Mouse (Mus musculus) layer of hippocampus, adult 2 months (tissue): ENCODE measurements at regions not wholly inside any gene's neighbourhood (a gene's known extent, or its start where the extent isn't known, plus 50 kb on each side); places are given as distances from the start of the nearest gene placed in this dataset.

ENCODE experiments used
- DNase-seq, 2 experiments: peaks; one replicate each; pipeline ENCODE4 v3.0.0; 2022; ENCODE audit warnings: low spot score in 2 of 2
- H3K27ac ChIP-seq: fragments of 200-600 bp; 2 replicates; pipeline ENCODE4 v1.8.1; 2022
- H3K4me3 ChIP-seq: fragments of 200-600 bp; 2 replicates; pipeline ENCODE4 v1.8.1; 2022; ENCODE audit warnings: mild to moderate bottlenecking
- CTCF ChIP-seq: fragments of 200-600 bp; conservative IDR thresholded peaks from 2 replicates; pipeline ENCODE4 v1.8.1; 2022; ENCODE audit warnings: antibody characterized with exemption, mild to moderate bottlenecking, moderate library complexity

GRCm38 (mm10) chr19:14957154-14957553, 359.3 kb upstream of the Tle4 start:
- no peak for DNase-seq
- Histone ChIP-seq H3K27ac (no peak overlapping the region), H3K4me3 (no peak overlapping the region)
- no peak for TF ChIP-seq CTCF

GRCm38 (mm10) chr19:14956392-14956791, 358.5 kb upstream of the Tle4 start:
- no peak overlapping the region for H3K27ac ChIP-seq
- no peak for DNase-seq
- TF ChIP-seq CTCF = no peak
- H3K4me3 ChIP-seq = no peak overlapping the region

GRCm38 (mm10) chr19:14955969-14956368, 358.1 kb upstream of the Tle4 start:
- DNase-seq = no peak
- Histone ChIP-seq H3K27ac (no peak overlapping the region), H3K4me3 (no peak overlapping the region)
- no peak for TF ChIP-seq CTCF

GRCm38 (mm10) chr19:14940207-14940952, 342.5 kb upstream of the Tle4 start:
- H3K27ac ChIP-seq = no peak overlapping the region
- H3K4me3 ChIP-seq = no peak overlapping the region
- DNase-seq = no peak
- no peak for TF ChIP-seq CTCF

GRCm38 (mm10) chr19:14922238-14922637, 324.4 kb upstream of the Tle4 start:
- TF ChIP-seq CTCF = no peak
- H3K4me3 ChIP-seq = no peak overlapping the region
- DNase-seq = no peak

GRCm38 (mm10) chr19:14911056-14911850, 313.4 kb upstream of the Tle4 start:
- no peak for TF ChIP-seq CTCF
- H3K27ac ChIP-seq = peak overlapping the region; percentile 59
- peak in 1 of 2 experiments; percentile 10 for DNase-seq
- no peak overlapping the region for H3K4me3 ChIP-seq

More at GRCm38 (mm10) chr19:14922238-14922637, 324.4 kb upstream of the Tle4 start:
- H3K27ac ChIP-seq = no peak overlapping the region

GRCm38 (mm10) chr19:14894875-14895274, 297.0 kb upstream of the Tle4 start:
- Histone ChIP-seq H3K27ac (no peak overlapping the region), H3K4me3 (no peak overlapping the region)
- TF ChIP-seq CTCF = no peak
- DNase-seq = no peak

- Histone ChIP-seq H3K27ac (no peak overlapping the region), H3K4me3 (no peak overlapping the region)
- peak in 1 of 2 experiments; percentile 14 for DNase-seq
- no peak for TF ChIP-seq CTCF
Measured at GRCm38 (mm10) chr19:14892390-14892758, 294.5 kb upstream of the Tle4 start.

- Histone ChIP-seq H3K27ac (no peak overlapping the region), H3K4me3 (peak overlapping the region; percentile 22; the same call in 1 of the 2 replicates)
- no peak for TF ChIP-seq CTCF
- no peak for DNase-seq
Measured at GRCm38 (mm10) chr19:14891689-14892389, 294.0 kb upstream of the Tle4 start.

GRCm38 (mm10) chr19:14891090-14891428, 293.2 kb upstream of the Tle4 start:
- H3K4me3 ChIP-seq = peak overlapping the region; percentile 22
- no peak for TF ChIP-seq CTCF
- DNase-seq = no peak
- H3K27ac ChIP-seq = peak overlapping the region; percentile 15; the same call in 1 of the 2 replicates

- Histone ChIP-seq H3K4me3 (peak overlapping the region; percentile 22), H3K27ac (peak overlapping the region; percentile 15; the same call in 1 of the 2 replicates)
- no peak for TF ChIP-seq CTCF
- peak; percentile 20 to 31 for DNase-seq
Measured at GRCm38 (mm10) chr19:14890241-14891089, 292.6 kb upstream of the Tle4 start.

GRCm38 (mm10) chr19:14889794-14890193, 291.9 kb upstream of the Tle4 start:
- DNase-seq = no peak
- no peak for TF ChIP-seq CTCF
- H3K27ac ChIP-seq = no peak overlapping the region

More at GRCm38 (mm10) chr19:14889794-14890193, 291.9 kb upstream of the Tle4 start:
- no peak overlapping the region for H3K4me3 ChIP-seq
